Mouse (Mus musculus) bone marrow, adult 2 months (tissue): ENCODE data around the gene Ncbp1.

Experiments
- CTCF ChIP-seq: fragments of 200-500 bp; IDR thresholded peaks from 2 replicates; pipeline ENCODE4 v1.5.1; 2011; ENCODE audit warnings: low read length, control low read depth; ENCODE audit not compliant: control insufficient read depth, insufficient read depth
- POLR2A ChIP-seq: fragments of 200-500 bp; IDR thresholded peaks from 2 replicates; pipeline ENCODE4 v1.6.1; 2011; ENCODE audit warnings: low read depth, mild to moderate bottlenecking, control low read depth, low read length, borderline replicate concordance; ENCODE audit not compliant: control insufficient read depth

- no peak for TF ChIP-seq CTCF
- TF ChIP-seq POLR2A = no peak
Observed at GRCm38 (mm10) chr4:46116544-46117175, 21.8 kb upstream of the Ncbp1 start.
